In the genomic region with DNA sequence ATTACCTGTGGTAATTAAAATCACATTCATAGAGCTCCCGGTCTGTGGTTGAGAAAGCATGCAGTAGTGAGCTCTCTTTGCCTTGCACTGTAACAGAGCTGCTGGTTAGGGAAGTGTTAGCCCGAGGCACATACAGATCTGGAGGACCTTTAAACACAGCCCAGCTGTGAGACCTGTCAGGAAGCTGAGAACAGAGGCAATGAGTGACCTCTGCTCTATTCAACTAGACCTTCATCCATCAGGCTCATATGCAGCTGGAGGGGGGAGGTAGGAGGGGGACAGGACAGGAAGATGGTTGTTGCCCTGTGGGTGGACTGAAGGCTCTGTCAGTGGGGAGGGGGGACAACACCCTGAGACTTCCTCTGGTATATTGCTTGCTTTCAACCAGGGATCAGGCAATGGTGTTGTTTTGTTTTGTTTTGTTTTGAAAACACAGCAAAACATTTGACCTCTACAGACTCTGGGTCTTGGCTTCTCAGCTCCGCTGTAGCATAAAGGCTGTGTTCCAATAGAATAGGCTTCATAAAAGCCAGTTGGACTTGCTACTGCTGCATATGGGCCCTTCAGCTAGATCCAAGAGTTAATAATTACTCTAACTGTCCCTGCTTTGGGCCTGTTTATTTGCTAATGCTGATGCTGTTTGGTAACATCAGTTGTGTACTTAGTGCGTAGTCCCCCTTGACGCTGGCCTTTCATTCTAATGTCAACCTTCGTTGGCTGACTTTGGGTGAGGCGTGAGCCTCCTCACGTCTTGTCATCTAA, we compare ENCODE assay signal across 12 mouse cellular contexts. TPM values are rescaled to one million over a fixed set of nuclear protein-coding genes. Genes with fewer than 3 reads are reported as not detected.
A peak's percentile ranks its signal among the peaks of the same experiment; 100 is the strongest.
DNase-seq lines count a peak whose midpoint lies in the region; ATAC-seq and TF ChIP-seq lines count a peak whose summit lies in the region.
"Had no signal": no experiment of that assay in that cellular context is flagged by ENCODE, and none has a peak within 500 bp of the region (broad histone marks: within the 10 kb centered on the region; RNA-seq: fewer than 3 reads in every experiment).

No protein-coding gene starts in this region.

- H3K4me2 ChIP-seq in embryonic facial prominence, embryonic 12.5 days (replicated peaks): no peak overlapping the region
- no peak overlapping the region for H3K4me2 ChIP-seq in kidney, postnatal 0 days (ENCODE audit: low read length)

- intact Hi-C loops in gastrocnemius, postnatal 14 days (cut with DNase I; ENCODE audit: low total_unique reads): loop anchor here (10.0 kb wide), 1 partner anchor 70 kb away; the partner anchor contains the start of gene Pxdc1
- intact Hi-C loops in left cerebral cortex, postnatal 14 days (cut with DNase I): loop anchor here (5.0 kb wide), 1 partner anchor 73 kb away; the partner anchor contains the start of gene Pxdc1

- no peaks in the 10 kb centered on the region for H3K36me3 ChIP-seq in kidney, adult 2 months (ENCODE audit: control insufficient read depth, insufficient read depth, low read length)
- H3K36me3 ChIP-seq in embryonic facial prominence, embryonic 12.5 days: no peaks in the 10 kb centered on the region
- H3K36me3 ChIP-seq in kidney, postnatal 0 days (ENCODE audit: insufficient read depth, low read length): no peaks in the 10 kb centered on the region

- H3K9ac ChIP-seq in embryonic facial prominence, embryonic 12.5 days: no peak overlapping the region
- no peak overlapping the region for H3K9ac ChIP-seq in kidney, postnatal 0 days (ENCODE audit: low read depth, low read length)

- H3K27me3 ChIP-seq in kidney, adult 2 months (replicated peaks; ENCODE audit: control insufficient read depth, insufficient read depth, low read length): no peaks in the 10 kb centered on the region
- no peaks in the 10 kb centered on the region for H3K27me3 ChIP-seq in embryonic facial prominence, embryonic 12.5 days
- no peaks in the 10 kb centered on the region for H3K27me3 ChIP-seq in kidney, postnatal 0 days (ENCODE audit: insufficient read depth, low read length)

- TF ChIP-seq POLR2A in kidney, adult 2 months (IDR thresholded peaks at IDR 0.05; ENCODE audit: low read depth, low read length): no peak

- H3K4me3 ChIP-seq in kidney, adult 2 months (ENCODE audit: insufficient read depth, low read depth, low read length): no peak overlapping the region
- H3K4me3 ChIP-seq in embryonic facial prominence, embryonic 12.5 days: no peak overlapping the region
- no peak overlapping the region for H3K4me3 ChIP-seq in kidney, postnatal 0 days (replicated peaks; ENCODE audit: low read depth, low read length)
- H3K4me3 ChIP-seq: erythroblast, embryonic 14.5 days had no signal

- peaks cover 14% of the 10 kb centered on the region for H3K4me1 ChIP-seq in kidney, adult 2 months (ENCODE audit: control insufficient read depth, insufficient read depth, low read length)
- H3K4me1 ChIP-seq in embryonic facial prominence, embryonic 12.5 days: peaks cover 27% of the 10 kb centered on the region
- peaks cover 16% of the 10 kb centered on the region for H3K4me1 ChIP-seq in kidney, postnatal 0 days (replicated peaks; ENCODE audit: insufficient read depth, low read length)

- WGBS in kidney, adult 2 months: 58% methylated on average over 8 of the region's 8 CpGs
- 55% methylated on average over 8 of the region's 8 CpGs for WGBS in embryonic facial prominence, embryonic 12.5 days
- 51% methylated on average over 8 of the region's 8 CpGs for WGBS in kidney, postnatal 0 days

- no peak overlapping the region for H3K27ac ChIP-seq in kidney, adult 2 months (ENCODE audit: insufficient read depth, low read depth, low read length)
- peak overlapping the region; percentile 32; the same call in 1 of the 2 replicates for H3K27ac ChIP-seq in embryonic facial prominence, embryonic 12.5 days
- no peak overlapping the region for H3K27ac ChIP-seq in kidney, postnatal 0 days

- no peaks in the 10 kb centered on the region for H3K9me3 ChIP-seq in embryonic facial prominence, embryonic 12.5 days
- H3K9me3 ChIP-seq in kidney, postnatal 0 days (replicated peaks; ENCODE audit: low read length): no peaks in the 10 kb centered on the region

- ATAC-seq in embryonic facial prominence, embryonic 12.5 days (ENCODE audit: insufficient number of reproducible peaks, insufficient read depth, low FRiP score, low TSS enrichment): peak; percentile 82
- peak; percentile 66; the same call in 1 of the 2 replicates for ATAC-seq in kidney, postnatal 0 days (replicated peaks; ENCODE audit: low FRiP score, low read depth)

- DNase-seq in kidney, adult 2 months: peak; percentile 40
- no peak for DNase-seq in kidney, adult 8-10 months
- DNase-seq in kidney, postnatal 0 days (ENCODE audit: low spot score): peak; percentile 81
- peak; percentile 53 for DNase-seq in mesoderm, embryonic 11.5 days (ENCODE audit: low read depth, low spot score)
- no peak for DNase-seq in gastrocnemius, postnatal 14 days
- no peak for DNase-seq in left cerebral cortex, postnatal 14 days (ENCODE audit: low spot score in 2 of 2)
- no peak for DNase-seq in cerebellum, adult 11-12 months
- DNase-seq: adrenal gland, postnatal 10 days had no signal

- no peak for TF ChIP-seq CTCF in kidney, adult 2 months (conservative IDR thresholded peaks at IDR 0.05; ENCODE audit: insufficient read depth, insufficient read length, low read depth, low read length)
- TF ChIP-seq CTCF in kidney, postnatal 0 days (IDR thresholded peaks at IDR 0.05; ENCODE audit: low read depth): no peak

RNA-seq across cellular contexts. Expression of gene Fam50b, which starts 9.6 kb away (rescaled TPM):
- polyA plus RNA-seq in kidney, adult 2 months (2012; rRNA removed): 0.09 TPM in 1 of 2 replicates, not detected in the other
- not detected in 2 replicates for polyA plus RNA-seq in embryonic facial prominence, embryonic 12.5 days (2016; fragmentation: Nextera tagmentation; extraction: Ambion mirVana)
- polyA plus RNA-seq in kidney, postnatal 0 days (2015; fragmentation: Nextera tagmentation; extraction: Ambion mirVana): not detected in 2 replicates
- not detected for total RNA-seq in gastrocnemius, postnatal 14 days (2021)
- total RNA-seq in left cerebral cortex, postnatal 14 days (2021): not detected
- total RNA-seq: adrenal gland, postnatal 10 days; hematopoietic stem cell, adult 5-6 weeks had no signal
- polyA plus RNA-seq: erythroblast, embryonic 14.5 days; midbrain, postnatal 0 days had no signal

Comparison
In these comparisons a context has a peak if more than half of its experiments do, and no peak if none do; other contexts are left out.
1. DNase-seq: peak in kidney, adult 2 months (single experiment), kidney, postnatal 0 days (single experiment) and mesoderm, embryonic 11.5 days (single experiment); none in kidney, adult 8-10 months (0 of 2), gastrocnemius, postnatal 14 days (single experiment), left cerebral cortex, postnatal 14 days (0 of 2) and cerebellum, adult 11-12 months (single experiment).